Mouse (Mus musculus) fat pad, adult 2 months (tissue): Measurements from ENCODE around the gene Gabarap.
"Not testable (repeated sequence)": the region's sequence is repeated elsewhere in the genome, so short reads cannot be mapped to it uniquely, and the experiment has no call there.

Experiments used
- DNase-seq: peaks from one replicate; pipeline ENCODE4 v3.0.0-alpha.2; 2011; ENCODE audit warnings: low read depth, low spot score; ENCODE audit errors: extremely low read depth

The Gabarap gene

GRCm38 (mm10) chr11:69998567-69999491, 7.9 kb downstream of the Gabarap start:
- DNase-seq, result no peak

GRCm38 (mm10) chr11:69999666-70000065, 8.7 kb downstream of the Gabarap start:
- no peak for DNase-seq

GRCm38 (mm10) chr11:70000396-70000898, 9.5 kb downstream of the Gabarap start, which contains the start of gene Dvl2:
Gene Dvl2 (plus strand): TSS chr11:70000595.
- DNase-seq, result peak; percentile 72

GRCm38 (mm10) chr11:70001159-70001558, 10.2 kb downstream of the Gabarap start:
- DNase-seq, result no peak

- no peak for DNase-seq
Measured at GRCm38 (mm10) chr11:70001865-70002264, 10.9 kb downstream of the Gabarap start.

GRCm38 (mm10) chr11:70002471-70002870, 11.5 kb downstream of the Gabarap start:
- no peak for DNase-seq

- no peak for DNase-seq
Measured at GRCm38 (mm10) chr11:70005521-70005920, 14.6 kb downstream of the Gabarap start.

- DNase-seq, result no peak
Measured at GRCm38 (mm10) chr11:70010033-70010432, 19.1 kb downstream of the Gabarap start.

- DNase-seq, result no peak
Measured at GRCm38 (mm10) chr11:70010548-70010947, 19.6 kb downstream of the Gabarap start.

- DNase-seq, result no peak
Measured at GRCm38 (mm10) chr11:70010961-70011360, 20.0 kb downstream of the Gabarap start.

- DNase-seq, result no peak
Measured at GRCm38 (mm10) chr11:70012931-70013330, 22.0 kb downstream of the Gabarap start.

- no peak for DNase-seq
Measured at GRCm38 (mm10) chr11:70013408-70013807, 22.5 kb downstream of the Gabarap start.

- DNase-seq, result no peak
Measured at GRCm38 (mm10) chr11:70014051-70014450, 23.1 kb downstream of the Gabarap start.

GRCm38 (mm10) chr11:70014880-70015558, 24.1 kb downstream of the Gabarap start, which contains the start of gene Acadvl:
Gene Acadvl (minus strand): TSS chr11:70015411.
- no peak for DNase-seq

GRCm38 (mm10) chr11:70015677-70016076, 24.7 kb downstream of the Gabarap start:
- no peak for DNase-seq

GRCm38 (mm10) chr11:70016177-70016576, 25.2 kb downstream of the Gabarap start:
- DNase-seq, result not testable (repeated sequence)

GRCm38 (mm10) chr11:70016669-70017068, 25.7 kb downstream of the Gabarap start, which contains the start of gene Dlg4:
Gene Dlg4 (plus strand): TSS chr11:70016942.
- DNase-seq, result no peak

GRCm38 (mm10) chr11:70017199-70017767, 26.3 kb downstream of the Gabarap start:
- no peak for DNase-seq

- DNase-seq, result no peak
Measured at GRCm38 (mm10) chr11:70018131-70018990, 27.4 kb downstream of the Gabarap start.

- no peak for DNase-seq
Measured at GRCm38 (mm10) chr11:70019495-70020021, 28.6 kb downstream of the Gabarap start.
